Mouse (Mus musculus): ENCODE results near the gene Bola2. TPM values are rescaled to one million over a fixed set of nuclear protein-coding genes. Genes with fewer than 3 reads are reported as not detected.

Bola2 gene
- total RNA-seq, 4 experiments from 2014 or later, result 52.4 to 70.4 (median 56.4) TPM

GRCm38 (mm10) chr7:126689021-126689420 is 6.2 kb upstream of the Bola2 start:
- no peak for DNase-seq (ENCODE audit: low spot score)

- DNase-seq (ENCODE audit: low spot score), result no peak
Measured at GRCm38 (mm10) chr7:126690737-126691136, 4.5 kb upstream of the Bola2 start.

GRCm38 (mm10) chr7:126691676-126692075 is 3.5 kb upstream of the Bola2 start:
- no peak for DNase-seq (ENCODE audit: low spot score)

GRCm38 (mm10) chr7:126692426-126692825 is 2.8 kb upstream of the Bola2 start:
- no peak for DNase-seq (ENCODE audit: low spot score)

DNA sequence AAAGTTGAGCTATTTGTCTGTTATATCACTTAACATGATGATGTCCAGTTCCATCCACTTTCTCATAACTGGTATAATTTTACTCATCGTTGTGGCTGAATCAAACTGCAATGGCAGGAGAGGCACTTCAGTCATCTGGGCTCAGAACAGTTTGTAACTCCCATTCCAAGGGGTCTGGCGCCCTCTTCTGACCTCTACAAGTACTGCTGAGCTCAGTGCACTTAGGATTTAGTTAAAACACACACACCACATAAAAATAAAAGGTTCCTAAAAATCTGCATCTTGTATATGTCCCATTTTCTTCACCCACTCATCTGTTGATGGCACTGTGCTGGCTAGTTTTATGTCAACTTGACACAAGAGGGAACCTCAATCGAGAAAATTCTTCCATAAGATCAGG is 1.9 kb upstream of the Bola2 start:
- DNase-seq (ENCODE audit: low spot score), result peak; percentile 91

DNA sequence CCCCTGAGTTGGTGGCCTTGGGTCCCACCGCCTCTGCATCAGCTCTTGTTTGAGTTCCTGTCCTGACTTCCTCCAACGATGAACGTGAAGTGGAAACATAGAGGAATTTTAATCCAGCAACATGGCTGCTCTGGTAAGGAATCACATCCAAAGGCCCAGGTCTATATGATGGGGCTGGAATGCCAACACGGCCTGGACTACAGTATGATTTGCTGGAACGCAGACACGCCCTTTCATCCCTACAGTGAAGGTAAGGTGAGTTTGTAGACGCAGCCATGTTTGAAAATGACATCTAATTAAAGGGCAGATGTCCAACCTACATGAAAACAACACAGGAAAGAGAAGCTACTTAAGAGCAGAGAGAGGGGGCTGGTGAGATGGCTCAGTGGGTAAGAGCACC is 1.4 kb upstream of the Bola2 start:
- no peak for DNase-seq (ENCODE audit: low spot score)

GRCm38 (mm10) chr7:126694441-126695051 is 655 bp upstream of the Bola2 start:
- no peak for DNase-seq (ENCODE audit: low spot score)

GRCm38 (mm10) chr7:126695631-126696207 is 518 bp downstream of the Bola2 start, which contains the start of gene Slx1b:
Gene Slx1b, minus strand, starts transcription at chr7:126695784.
- peak; percentile 96 for DNase-seq (ENCODE audit: low spot score)

DNA sequence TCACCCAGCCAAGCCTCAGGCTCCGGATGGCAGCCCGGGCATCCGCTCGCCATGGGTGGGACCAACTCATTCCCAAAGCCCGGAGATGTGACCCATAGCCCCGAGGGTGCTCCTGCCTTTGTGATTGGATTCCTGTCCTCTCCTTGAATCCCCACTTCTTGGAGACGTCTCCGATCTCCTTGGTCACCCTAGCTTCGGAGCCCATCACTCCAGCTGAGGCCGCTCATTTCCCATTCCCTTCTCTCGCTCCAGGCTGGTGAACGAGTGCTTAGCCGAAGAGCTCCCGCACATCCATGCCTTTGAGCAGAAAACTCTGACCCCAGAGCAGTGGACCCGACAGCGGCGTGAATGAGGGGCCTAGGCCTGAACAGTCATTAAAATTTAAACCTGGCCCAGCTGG is 1.1 kb downstream of the Bola2 start:
- no peak for DNase-seq (ENCODE audit: low spot score)

DNA sequence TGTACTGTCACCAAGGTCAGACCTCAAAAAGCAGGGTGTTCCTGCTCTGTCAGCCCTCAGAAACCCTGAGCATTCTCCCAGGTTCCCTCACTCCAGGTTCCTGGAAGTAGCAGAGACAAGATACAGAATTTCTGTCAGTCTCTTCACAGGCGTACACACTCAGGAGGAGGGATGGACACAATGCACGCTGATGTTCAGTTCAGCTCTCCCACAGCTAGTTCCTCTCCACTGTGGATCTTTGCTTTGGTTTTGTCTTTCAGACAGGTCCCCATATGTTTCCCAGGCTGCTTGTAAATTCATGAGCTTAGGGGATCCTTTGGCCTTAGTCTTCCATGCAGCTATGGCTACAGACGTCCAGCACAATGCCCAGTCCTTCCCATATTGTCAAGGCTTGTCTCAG is 1.7 kb downstream of the Bola2 start:
- DNase-seq (ENCODE audit: low spot score), result no peak

DNA sequence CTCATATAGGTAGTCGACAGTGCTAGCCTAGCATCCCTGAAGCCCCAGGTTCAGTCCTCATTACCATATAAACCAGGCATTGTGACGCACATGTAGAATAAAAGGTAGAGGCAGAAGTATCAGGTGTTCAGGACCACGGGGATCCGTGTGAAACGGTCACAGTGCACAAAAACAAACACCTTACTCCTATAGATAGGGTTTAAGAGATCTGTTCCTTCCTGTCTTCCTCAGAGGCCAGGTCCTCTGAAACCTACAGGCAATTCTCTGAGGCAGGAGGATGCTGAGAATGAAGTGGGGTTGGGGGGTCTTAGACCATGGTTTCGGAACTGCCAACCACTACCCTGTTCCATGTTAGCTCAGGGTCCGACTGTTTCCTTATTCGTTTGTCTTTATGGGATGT is 2.6 kb downstream of the Bola2 start:
- DNase-seq (ENCODE audit: low spot score), result no peak

DNA sequence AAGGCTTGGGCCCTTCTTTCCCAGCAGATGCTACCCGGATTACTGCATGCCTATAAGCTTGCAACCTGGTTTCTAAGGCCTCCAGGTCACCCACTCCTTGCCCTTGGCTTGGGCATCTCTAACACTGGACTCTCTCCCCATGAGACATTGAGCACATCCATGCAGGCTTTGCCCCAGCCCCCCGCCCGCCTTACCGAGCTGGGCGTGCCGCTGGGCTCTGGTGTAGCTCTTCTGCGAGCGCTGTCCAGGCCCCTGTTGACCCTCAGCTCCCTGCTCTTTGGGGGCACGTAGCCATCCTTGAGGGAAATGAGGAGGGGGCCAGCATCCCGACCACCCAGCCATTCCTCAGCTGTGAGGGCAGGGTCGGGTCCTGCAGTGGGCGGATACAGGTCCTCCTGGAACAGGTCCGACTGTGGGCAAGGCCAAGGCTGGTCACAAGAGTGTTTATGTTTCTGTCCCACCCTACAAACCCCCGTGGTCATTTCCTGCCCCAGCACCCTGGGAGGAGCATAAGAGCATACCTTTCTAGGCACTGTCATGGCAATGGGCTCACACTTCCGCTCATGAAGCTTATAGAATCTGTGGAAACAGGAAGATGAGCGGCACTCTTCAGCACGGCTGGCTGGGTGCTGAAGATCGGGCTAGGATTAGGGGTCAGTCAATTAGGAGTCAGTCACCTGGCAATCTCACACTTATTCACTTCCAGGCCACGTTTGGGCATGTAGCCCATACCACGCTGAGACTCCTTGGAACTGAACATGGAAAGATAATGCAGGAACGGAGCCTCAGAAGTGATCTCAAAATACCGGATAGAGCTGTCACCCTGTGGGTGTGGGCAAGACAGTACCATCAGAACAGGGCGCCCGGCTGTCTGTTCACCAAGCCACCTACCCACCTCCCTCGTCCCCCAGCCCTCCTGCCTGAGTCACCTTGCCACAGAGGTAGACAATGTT is 5.1 kb downstream of the Bola2 start:
- no peak for DNase-seq (ENCODE audit: low spot score)

- DNase-seq (ENCODE audit: low spot score), result peak; percentile 87
Measured at GRCm38 (mm10) chr7:126701070-126701469, 5.9 kb downstream of the Bola2 start.

- no peak for DNase-seq (ENCODE audit: low spot score)
Measured at GRCm38 (mm10) chr7:126701559-126702357, 6.6 kb downstream of the Bola2 start.

DNA sequence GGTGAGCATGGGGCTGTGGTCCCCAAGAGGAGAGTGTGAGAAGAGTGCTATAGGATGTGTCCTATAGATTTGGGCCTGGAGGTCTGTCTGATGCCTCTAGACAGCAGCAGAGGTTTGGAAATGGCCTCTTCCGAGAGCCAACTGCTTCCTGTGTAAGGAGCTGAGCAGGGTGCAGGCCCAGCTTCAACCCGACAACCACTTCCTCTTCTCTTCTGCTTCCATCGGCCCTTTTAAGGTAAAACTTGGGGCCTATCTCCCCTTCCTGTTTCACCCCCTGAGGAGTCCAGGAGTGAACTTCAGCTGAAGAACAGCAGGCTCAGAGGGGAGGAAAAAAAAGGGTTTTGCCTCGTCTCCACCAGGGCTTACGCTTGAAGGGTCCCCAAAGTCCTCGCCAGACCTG is 7.2 kb downstream of the Bola2 start:
- no peak for DNase-seq (ENCODE audit: low spot score)

- DNase-seq (ENCODE audit: low spot score), result no peak
Measured at GRCm38 (mm10) chr7:126702861-126703756, 7.9 kb downstream of the Bola2 start.

- DNase-seq (ENCODE audit: low spot score), result no peak
Measured at GRCm38 (mm10) chr7:126703757-126704077, 8.5 kb downstream of the Bola2 start.

GRCm38 (mm10) chr7:126704121-126704980 is 9.2 kb downstream of the Bola2 start:
- peak; percentile 56 for DNase-seq (ENCODE audit: low spot score)

DNA sequence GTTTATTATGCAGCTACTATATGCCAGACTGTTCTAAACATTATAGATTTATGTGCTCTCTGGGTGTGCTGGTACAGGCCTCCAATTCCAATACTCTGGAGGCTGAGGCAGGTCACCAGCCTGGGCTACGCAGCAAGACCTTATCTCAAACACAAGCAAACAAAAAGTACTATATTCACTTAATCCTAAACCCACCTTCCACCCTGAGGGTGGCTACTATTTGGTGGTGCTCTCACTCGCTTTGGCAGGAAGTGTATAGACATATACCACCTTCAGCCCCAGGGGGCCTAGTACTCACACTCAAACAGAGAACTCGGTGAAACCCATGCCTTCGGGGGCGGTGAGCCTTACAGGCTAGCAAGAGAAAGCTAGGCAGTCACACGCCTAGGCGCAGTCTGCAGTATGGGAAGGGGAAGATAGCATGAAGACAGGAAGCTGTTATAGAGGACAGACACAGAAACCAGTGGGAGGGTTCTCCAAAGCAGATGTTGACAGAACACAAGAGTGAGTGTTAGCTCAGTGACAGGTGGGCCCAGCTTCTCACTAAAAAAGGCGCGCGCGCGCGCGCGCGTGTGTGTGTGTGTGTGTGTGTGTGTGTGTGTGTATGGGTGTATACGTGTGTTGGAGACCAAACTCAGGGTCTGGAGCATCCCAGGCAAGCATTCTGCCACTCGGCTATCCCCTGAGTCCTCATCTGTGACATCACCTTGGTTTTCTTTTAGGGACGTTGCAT is 12.4 kb downstream of the Bola2 start, which contains the start of gene Coro1a:
Gene Coro1a (minus strand): TSS at position 346 of the 733 bp plus-strand sequence.
- DNase-seq (ENCODE audit: low spot score), result no peak

All from heart, adult 8-10 months (tissue).